Mouse (Mus musculus) CH12F3 (cell line): Measurements from ENCODE around the gene Asic2.
"Not testable (repeated sequence)": the region's sequence is repeated elsewhere in the genome, so short reads cannot be mapped to it uniquely, and the experiment has no call there.

Experiments
- in situ Hi-C: fragments of 300-500 bp; cut with MboI; formaldehyde crosslinking; loops from 2 replicates; pipeline ENCODE4 v1.14.3; 2020; ENCODE audit warnings: low sequenced_read_pairs

Gene Asic2

DNA sequence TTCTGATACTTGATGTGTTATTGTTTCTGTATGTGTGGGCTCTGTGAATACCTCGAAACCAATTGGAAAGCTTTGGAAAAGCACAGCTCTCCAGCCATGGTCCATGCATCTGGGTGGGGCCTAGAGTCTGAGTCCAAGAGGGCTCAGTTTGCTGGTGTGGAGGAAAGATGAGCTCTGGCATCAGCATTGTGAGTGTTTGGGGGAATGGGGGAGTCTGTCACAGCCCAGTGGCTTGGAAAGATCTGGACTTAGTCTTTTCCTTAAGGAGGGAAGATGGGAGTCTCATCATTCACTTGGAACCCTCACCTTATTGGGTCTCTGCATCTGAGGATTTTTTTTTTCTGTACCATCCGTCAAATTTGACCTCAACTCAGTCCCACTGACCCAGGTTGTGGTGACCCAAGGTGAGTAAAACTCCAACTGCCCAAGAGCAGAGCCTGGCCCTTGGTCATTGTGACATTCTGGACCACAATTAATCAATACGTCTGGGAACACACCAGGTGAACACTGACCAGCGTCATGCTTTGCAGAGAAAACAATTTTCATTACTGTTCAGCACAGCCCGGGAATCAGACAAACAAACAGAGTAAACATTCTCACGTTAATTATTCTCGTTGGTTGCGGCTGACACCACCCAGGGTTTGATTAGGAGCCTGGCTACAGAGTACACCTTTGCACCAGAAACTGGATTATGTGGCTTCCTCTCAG lies 594.1 kb downstream of the Asic2 start:
- in situ Hi-C loops = no loop called here

DNA sequence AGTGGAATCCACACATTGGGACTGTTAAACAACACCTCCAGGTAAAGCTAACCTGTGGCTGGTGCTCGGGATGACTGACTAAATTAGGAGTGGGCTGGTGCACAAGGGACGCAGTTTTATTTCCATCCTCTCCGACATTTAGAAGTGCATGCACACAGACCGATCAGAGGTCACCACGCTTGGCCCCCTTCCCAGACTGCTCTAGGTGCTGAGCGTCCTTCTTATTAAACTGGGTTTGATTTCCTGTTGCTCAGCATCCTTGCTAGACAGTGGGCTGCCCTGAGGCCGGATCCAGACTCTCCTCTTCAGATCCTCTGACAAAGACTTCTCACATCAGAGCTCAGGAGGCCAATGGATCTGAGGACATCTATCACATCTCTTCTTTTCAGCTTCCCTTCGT lies 596.7 kb downstream of the Asic2 start:
- in situ Hi-C loops = no loop called here

DNA sequence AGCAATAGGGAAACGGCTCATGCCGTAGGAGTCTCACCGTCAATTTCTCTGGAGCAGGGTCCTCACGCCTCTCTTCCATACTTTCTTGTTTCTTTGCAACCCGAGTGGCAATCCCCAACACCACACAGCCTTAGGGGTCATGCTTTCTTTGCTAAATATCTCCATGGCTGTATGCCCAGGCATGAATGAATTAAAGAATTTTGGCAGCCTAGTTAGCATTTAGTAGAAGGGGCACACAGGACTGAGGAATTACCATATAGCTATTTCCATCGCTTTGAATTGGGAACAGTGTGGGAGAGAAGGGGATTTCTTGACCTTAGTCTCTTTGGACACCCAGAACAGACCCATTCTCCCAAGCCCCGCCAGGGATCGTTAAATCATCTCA lies 597.8 kb downstream of the Asic2 start:
- in situ Hi-C loops = no loop called here

DNA sequence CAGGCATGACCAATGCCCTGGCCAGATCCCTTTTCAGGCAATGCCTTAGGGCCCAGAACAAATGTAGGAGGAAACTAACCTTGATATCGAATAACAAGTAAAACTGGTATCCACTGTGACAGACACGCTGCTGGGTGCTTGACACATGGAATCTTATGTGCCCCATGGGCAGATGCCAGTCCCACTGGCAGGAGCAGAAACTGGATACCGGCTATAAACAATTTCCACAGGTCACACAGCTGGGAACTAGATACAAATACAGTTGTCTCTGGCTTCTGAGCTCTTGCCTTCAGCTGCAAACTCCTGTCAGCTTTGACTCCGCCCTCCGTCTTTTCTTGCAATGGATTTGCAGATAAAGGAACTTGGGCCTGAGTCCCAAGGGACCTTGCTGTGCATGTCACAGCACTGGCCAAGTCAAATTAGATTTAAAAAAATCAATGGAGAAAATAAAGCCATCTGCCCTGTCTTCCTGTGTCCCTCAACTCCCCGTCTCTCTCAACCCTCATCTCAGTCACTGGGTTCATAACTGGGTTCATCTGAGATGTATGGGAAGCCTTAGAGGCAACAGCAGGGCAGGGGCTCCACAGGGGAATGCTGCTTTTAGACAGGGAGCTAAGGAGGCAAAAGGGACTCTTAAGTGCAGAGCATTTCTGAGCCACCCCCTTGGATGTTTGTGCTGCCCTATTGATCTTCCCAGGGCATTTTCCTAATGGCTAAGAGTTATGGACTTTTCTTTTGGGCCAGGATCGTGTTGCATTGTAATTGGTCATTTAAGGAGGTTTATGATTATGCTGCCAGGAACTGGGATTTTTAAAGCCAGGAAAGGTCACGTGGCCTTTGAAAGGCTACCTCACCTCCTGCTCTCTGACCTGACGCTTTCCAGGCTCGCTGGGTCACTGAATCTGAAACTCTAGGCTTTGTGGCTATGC lies 598.5 kb downstream of the Asic2 start:
- in situ Hi-C loops = no loop called here

DNA sequence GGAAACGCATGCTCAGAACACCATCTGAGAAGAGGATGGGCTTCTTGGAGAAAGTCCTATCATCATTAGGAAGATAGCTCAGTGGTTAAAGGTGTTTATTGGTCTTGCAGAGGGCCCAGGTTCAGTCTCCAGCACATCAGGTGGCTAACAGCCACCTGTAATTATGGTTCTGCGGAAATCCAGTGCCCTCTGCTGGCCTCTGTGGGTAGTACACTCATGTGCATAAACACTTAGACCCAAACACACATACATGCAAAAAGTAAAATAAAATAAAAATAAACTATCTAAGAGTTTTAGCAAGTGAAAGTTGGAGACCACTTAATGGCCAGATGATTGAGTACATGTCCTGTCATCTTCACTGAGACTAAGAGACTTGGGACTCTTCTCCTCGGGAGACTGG lies 603.8 kb downstream of the Asic2 start:
- in situ Hi-C loops = no loop called here

DNA sequence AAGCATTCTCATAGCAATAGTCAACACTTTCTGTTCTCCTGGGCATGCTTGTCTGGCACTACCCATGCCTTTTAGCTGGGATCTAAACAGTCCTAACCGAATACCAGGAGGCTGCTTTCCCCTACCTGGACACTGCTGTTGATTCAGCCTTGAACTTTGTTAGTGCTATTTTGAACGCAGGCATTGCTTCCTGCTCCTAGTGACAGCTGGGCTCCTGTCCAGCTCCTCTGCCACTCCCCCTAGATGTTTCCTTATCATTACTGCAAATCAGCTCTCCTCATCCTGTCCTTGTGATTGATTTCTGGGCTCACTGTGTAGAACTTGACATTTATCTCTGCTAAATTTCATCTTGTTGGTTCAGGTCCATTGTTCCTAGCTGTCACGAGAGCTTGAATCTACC lies 605.8 kb downstream of the Asic2 start:
- in situ Hi-C loops = no loop called here

DNA sequence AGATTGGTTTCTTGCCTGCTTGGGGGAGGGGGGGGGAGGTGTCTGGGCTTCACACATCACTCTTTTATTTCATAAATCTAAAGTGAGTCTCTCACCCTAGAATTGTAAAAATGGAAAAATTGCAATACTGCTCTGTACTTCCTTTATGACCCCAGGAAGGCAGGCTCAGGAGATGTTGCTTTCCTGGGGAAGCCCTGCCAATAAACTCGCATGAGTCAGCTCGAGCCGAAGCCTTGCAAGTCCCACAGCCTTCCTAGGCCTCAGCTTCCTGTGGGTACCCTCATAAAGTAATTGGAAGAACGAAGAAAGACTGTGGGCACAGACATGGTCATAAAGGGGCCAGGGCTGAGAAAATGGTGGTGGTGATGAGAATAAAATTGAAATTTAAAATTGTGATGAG lies 607.2 kb downstream of the Asic2 start:
- in situ Hi-C loops = no loop called here

DNA sequence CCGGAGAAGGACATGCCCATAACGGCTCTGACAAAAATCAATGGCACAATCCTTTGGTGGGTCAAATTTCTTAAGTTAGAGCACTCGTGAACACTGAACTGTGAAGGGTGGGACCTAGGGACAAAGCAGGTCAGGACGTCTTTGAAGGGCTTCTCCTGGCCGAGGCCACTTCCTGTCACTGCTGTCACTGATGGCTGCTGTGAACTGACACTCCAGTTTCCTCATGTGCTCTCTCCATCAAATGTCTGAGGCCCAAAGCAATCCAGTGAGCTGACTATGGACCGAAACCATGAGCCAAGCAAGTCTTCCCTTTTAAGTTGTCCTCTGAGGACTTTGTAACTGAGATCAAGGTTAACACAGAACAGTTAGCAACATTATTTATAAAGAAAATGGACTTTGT lies 617.8 kb downstream of the Asic2 start:
- in situ Hi-C loops = not testable (repeated sequence)

DNA sequence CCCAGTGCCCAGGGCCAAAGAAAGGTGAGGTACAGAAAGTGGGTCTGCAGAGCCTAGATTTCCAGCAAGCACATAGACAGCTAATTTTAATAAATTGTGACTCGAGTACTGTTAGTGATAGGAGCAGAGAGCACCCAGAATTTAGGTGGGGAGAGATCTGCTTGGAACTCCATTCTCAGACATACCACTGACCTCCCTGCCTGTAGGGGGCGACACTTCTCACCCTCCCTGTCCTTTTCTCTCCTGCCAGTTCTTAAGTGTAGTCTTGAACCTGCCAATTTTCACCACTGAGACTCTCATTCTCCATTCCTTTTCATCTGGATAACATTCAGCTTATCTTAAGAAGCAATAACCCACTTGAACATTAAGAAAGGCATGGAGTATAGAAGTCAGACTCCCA lies 636.3 kb downstream of the Asic2 start:
- in situ Hi-C loops = no loop called here

DNA sequence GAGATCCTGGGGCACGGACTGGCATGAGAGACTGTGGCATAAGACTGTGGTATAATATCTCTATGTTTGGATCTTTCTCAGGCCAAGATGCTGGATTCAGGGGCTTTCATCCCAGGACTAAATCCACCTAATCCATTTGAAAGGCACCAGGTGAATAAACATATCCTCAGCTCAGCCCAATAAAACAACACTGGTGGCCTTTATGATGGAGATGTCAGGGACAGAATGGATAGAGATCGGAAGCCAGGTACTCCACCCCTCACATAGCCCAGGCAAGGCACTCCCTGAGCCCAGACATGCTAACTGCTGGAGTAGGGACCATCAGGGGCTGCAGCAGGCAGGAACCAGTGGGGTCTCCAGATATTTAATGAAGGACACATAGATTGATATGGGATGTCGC lies 637.3 kb downstream of the Asic2 start:
- in situ Hi-C loops = no loop called here

DNA sequence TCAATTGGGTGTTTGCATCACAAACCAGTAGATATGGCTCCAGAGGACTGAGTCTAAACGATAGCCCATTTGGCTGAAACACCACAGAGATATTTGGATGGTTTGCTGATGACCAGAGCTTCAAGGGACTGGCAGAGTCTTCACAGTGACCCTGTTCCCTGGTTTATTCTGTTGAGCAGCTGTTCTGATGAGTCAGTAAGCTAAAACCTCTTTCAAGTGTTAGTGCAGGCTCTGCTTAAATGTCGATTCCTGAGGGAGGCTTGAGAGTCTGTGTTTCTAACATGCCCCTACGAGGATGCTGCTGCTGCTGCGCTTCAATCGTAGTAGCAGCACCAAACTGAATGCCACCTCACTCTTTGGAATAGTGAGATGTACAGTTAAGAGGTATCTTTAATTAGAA lies 640.2 kb downstream of the Asic2 start:
- in situ Hi-C loops = no loop called here

DNA sequence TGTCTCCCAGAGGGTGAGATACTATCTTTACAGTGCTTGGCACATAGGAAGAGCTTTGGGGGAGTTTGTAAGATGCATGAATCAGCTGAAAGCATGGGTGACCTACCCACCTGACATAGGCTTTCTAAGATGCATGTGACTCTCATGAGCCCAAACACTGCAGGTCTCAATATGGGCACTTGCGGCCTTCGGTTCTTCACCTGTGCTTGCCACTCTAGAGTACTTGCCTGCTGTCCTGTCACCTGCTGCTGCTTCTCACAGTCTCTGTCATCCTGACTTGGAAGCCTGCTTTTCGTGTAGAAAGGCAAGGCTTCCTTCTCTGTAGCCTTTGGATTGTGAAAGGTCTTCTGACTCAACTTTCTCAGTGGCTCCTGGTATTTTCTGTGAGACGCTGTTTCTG lies 645.1 kb downstream of the Asic2 start:
- in situ Hi-C loops = no loop called here

DNA sequence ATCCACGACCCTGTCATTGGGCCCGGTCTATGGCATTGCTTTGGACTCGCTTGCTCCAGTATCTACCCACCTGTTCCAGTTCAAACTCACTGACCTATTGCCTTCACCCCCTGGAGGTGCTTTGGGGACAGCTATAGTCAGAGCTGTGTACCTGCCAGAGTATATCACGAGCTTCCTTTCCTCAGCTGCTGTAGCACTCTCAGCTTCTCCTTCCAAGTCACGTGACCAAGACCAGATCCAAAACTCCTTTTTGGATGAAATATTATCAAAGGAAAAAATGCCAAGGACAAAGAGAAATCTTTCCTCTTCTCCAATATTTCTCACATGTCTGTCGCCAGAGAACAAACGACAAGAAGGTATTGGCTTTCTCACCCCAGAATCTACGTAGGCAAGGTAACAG lies 645.8 kb downstream of the Asic2 start:
- in situ Hi-C loops = no loop called here

DNA sequence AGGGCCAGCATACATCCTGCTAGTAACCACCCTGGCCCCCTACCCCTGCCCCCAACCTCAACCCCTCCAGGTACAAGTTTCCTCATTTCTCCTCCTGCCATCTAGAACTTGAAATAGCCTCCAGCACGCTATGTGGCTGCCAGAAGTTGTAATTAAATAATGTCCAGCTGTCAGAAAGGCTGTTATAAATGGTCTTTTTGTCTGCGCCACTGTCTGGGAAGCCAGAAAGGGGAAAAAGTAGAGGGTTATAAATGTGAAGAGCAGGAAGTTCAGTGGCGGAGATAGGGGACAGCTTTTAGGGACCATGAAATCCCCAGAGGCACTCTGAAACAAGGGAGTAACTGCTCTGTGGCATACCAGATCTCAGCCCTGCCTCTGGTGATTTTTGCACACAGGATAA lies 678.2 kb downstream of the Asic2 start:
- in situ Hi-C loops = no loop called here

DNA sequence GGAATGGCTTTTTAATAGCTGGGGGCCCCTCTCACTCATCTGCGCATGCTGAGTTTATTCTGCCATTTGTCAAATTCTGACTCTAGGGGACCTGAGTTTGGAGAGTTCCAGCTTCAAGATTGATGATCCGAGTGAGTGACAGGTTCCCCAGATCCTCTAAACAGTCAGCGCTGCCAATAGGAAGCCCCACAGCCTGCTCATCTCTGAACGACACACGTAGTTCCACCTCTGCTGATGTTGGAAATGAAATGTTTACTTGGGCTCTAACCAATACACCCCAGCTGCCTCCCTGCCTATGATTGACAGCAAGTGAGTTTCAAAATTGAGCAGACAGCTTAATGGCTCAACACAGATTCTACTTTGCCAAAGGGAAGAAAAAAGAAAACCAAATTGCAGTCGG lies 685.1 kb downstream of the Asic2 start:
- in situ Hi-C loops = no loop called here

DNA sequence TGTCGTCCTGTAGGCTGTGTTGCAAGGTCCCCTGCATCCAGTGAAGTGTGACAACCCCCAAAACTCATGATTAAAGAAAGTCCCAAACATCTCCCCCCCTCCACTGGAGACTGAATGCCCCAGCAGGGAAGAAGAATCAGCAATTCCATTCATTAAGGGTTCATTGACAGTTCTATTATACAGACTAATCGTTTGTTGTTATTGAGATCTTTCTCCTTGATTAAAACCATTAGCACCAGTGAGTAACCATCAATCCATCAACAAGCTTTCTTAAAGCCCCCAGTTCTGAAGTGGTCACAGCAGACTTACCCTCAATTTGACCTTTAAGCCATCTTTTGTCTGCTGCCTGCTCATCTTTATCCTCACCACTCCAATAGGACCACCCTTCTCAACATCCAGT lies 688.2 kb downstream of the Asic2 start:
- in situ Hi-C loops = no loop called here

DNA sequence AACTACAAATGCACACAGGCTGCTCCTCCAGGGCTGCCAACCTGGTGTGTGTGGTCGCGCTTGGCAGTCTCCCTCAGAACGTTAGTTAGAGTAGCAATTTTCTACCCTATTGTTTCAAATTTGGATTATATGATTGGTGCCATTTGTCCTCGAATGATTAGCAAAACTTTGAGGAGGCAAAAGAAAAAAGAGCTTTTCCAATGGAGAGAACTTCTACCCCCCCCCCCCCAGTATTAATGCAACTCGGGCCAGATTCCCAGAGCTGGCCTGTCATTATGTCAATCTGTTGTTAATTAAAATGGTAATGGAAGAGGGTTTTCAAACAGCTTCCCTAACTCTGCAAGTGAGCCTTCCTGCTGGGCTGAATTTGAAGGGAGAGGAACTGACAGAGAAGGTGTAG lies 690.9 kb downstream of the Asic2 start:
- in situ Hi-C loops = no loop called here

DNA sequence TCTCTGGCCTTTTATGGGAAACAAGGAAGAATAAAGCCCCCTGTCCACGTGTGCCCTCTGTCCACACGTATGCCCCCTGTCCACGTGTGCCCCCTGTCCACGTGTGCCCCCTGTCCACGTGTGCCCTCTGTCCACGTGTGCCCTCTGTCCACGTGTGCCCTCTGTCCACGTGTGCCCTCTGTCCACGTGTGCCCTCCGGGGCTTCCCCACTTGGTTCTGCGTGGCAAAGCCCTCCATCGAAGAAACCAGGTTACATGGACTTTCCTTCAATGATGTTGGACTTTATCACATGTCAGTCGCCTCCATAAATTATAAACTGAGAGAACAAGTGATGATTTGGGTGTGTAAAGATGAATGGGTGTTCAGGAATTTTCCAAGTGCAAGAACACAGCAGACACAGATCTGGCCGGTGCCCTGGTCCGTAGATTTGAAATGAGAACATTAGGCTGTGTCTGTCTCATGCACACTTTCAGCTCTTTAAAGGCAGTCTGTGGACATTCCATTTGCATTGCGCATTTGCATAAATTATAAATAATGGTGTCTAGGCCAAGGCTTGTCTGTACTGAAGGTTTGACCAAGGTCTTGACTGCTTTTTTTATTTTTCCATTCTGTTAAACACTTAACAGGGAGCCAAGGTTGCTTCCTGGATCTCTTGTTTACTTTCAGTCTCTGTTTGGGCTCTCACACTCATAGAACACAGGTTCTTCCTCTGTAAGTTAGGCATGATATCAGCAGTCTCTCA lies 695.4 kb downstream of the Asic2 start:
- in situ Hi-C loops = no loop called here

DNA sequence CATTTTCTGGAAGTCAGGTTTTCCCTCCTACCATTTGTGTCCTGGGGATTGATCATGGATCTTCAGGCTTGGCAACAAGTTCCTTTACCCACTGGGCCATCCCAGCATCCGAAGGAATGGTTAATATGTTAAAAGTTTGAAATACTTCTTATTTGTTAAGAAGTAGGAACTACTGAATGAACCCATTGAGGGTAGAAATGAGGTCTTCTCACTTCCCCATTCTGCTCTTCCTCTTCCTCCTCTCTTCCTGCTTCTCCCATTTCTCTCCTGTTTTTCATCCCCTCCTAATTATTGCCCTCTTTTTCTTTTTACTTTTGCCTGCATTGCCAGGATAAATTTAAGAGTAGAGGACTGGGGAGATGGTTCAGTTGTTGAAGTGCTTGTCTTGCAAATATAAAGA lies 696.8 kb downstream of the Asic2 start:
- in situ Hi-C loops = no loop called here

DNA sequence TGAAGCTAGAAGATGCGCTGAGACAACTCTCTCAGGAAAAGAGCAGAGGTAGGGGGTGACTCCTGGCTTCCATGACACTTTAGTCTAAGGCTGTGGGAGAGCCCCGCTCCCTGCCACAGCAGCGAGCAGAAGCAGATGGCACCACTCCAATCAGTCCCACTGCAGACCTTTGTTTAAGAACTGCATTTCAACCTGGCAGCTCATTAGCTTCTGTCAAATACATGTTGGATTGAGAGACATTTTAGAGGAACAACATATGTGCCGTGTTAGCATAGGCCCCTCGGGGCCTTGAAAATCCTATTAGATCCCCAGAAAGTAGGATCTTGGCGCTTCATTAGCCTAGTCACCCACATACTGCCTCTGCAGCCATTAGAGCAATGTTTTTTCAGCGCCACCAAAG lies 697.7 kb downstream of the Asic2 start:
- in situ Hi-C loops = no loop called here

DNA sequence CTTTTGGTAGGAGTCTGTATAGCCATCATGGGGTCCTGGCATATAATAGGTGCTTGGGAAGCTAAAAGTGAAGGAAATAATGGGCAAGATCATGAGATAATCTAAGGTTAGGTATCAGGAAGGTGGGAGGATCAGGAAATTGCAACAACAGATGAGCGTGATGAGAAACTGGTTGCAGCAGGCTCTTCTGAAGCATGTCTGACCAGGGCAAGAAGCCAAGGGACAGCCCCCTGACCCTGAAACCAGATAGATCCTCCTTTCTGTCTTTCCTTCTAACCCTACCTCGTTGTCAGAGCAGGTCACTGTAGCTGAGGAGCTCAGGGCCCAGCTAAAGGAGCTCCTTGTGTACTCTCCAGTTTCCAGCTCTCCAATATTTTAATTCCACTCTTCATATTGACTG lies 704.5 kb downstream of the Asic2 start:
- in situ Hi-C loops = no loop called here

DNA sequence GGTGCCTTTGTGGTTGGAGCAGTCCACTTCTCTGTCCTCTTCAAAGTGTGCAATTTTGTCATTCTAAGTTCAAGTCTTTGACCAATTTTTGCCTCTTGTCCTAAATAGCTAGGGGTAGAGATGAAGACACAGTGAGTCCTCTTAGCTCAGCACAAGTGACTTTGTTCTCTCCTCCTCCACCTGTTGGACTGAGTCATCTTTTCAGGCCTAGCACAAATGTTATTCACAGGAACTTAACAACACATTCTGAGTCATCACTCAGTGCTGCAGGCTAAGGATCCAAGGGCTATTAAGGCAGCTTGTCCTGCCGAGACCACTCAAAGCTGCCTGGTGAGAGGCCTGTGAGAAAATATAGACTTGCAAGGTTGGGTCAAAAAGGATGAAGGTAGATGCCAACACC lies 705.1 kb downstream of the Asic2 start:
- in situ Hi-C loops = no loop called here
